Mouse (Mus musculus) MEL (cell line): ENCODE measurements around the gene Slitrk5.

Experiments
- BHLHE40 ChIP-seq: IDR thresholded peaks from 2 replicates; pipeline ENCODE4 v1.6.1; 2012; ENCODE audit warnings: low read depth, mild to moderate bottlenecking, inconsistent platforms, low read length, improper control_type of control experiment, borderline replicate concordance
- CHD2 ChIP-seq: IDR thresholded peaks from 2 replicates; pipeline ENCODE4 v1.6.1; 2011; ENCODE audit warnings: low read length, improper control_type of control experiment
- CTCF ChIP-seq, 3 experiments: IDR thresholded peaks in 2 of 3; conservative IDR thresholded peaks in 1 of 3; 2 replicates each; pipeline ENCODE4 v1.5.1; 2011 to 2012; ENCODE audit warnings: low read length in 3 of 3, low read depth in 2 of 3, mild to moderate bottlenecking in 2 of 3, improper control_type of control experiment in 1 of 3, inconsistent platforms in 1 of 3, mixed read lengths in 1 of 3, moderate library complexity in 1 of 3; ENCODE audit not compliant: control insufficient read depth in 1 of 3, insufficient read depth in 1 of 3, poor library complexity in 1 of 3, severe bottlenecking in 1 of 3
- EP300 ChIP-seq, 2 experiments: IDR thresholded peaks; 2 replicates each; pipeline ENCODE4 v1.6.1; 2011; ENCODE audit warnings: improper control_type of control experiment in 2 of 2, low read length in 2 of 2, low read depth in 1 of 2, mild to moderate bottlenecking in 1 of 2
- GATA1 ChIP-seq: IDR thresholded peaks from 2 replicates; pipeline ENCODE4 v1.6.1; 2011; ENCODE audit warnings: low read depth, low read length, improper control_type of control experiment
- ZMIZ1 ChIP-seq: IDR thresholded peaks from 2 replicates; pipeline ENCODE4 v1.6.1; 2012; ENCODE audit warnings: low read depth, mild to moderate bottlenecking, inconsistent platforms, low read length, improper control_type of control experiment, moderate library complexity

DNA sequence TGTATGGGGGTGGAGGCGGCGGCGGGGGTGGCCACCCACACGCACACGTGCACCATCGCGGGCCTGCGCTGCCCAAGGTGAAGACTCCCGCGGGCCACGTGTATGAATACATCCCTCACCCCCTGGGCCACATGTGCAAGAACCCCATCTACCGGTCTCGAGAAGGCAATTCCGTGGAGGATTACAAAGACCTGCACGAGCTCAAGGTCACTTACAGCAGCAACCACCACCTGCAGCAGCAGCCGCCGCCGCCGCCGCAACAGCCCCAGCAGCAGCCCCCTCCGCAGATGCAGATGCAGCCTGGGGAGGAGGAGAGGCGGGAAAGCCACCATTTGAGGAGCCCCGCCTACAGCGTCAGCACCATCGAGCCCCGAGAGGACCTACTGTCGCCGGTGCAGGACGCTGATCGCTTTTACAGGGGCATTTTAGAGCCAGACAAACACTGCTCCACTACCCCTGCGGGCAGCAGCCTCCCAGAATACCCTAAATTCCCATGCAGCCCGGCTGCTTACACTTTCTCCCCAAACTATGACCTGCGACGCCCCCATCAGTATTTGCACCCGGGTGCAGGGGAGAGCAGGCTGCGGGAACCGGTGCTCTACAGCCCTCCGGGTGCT lies 6.3 kb downstream of the Slitrk5 start:
- no peak for TF ChIP-seq CTCF (IDR thresholded peaks at IDR 0.05 in 2 of 3, conservative IDR thresholded peaks at IDR 0.05 in 1 of 3; ENCODE audit: control insufficient read depth in 1 of 3, insufficient read depth in 1 of 3, low read depth in 2 of 3, low read length in 3 of 3, poor library complexity in 1 of 3, severe bottlenecking in 1 of 3)
- no peak for TF ChIP-seq CHD2
- no peak for TF ChIP-seq BHLHE40
- TF ChIP-seq EP300 (IDR thresholded peaks at IDR 0.05; ENCODE audit: low read depth in 1 of 2, low read length in 2 of 2) = no peak
- no peak for TF ChIP-seq ZMIZ1
- no peak for TF ChIP-seq GATA1
